Mouse (Mus musculus): ENCODE measurements around the gene Idh2.
A peak's percentile ranks its signal among the peaks of the same experiment; 100 is the strongest.

The Idh2 gene

GRCm38 (mm10) chr7:80123115-80123514, 7.9 kb upstream of the Idh2 start:
- DNase-seq (ENCODE audit: low spot score in 2 of 2): no peak

GRCm38 (mm10) chr7:80121083-80121482, 5.9 kb upstream of the Idh2 start:
- no peak for DNase-seq (ENCODE audit: low spot score in 2 of 2)

GRCm38 (mm10) chr7:80119198-80119597, 4.0 kb upstream of the Idh2 start:
- DNase-seq (ENCODE audit: low spot score in 2 of 2): no peak

GRCm38 (mm10) chr7:80116158-80116557, 966 bp upstream of the Idh2 start:
- DNase-seq (ENCODE audit: low spot score in 2 of 2): no peak

GRCm38 (mm10) chr7:80114451-80115223, 555 bp downstream of the Idh2 start:
- peak; percentile 67 to 70 for DNase-seq (ENCODE audit: low spot score in 2 of 2)

GRCm38 (mm10) chr7:80113989-80114388, 1.2 kb downstream of the Idh2 start:
- no peak for DNase-seq (ENCODE audit: low spot score in 2 of 2)

GRCm38 (mm10) chr7:80111066-80112045, 3.8 kb downstream of the Idh2 start:
- DNase-seq (ENCODE audit: low spot score in 2 of 2): no peak

- DNase-seq (ENCODE audit: low spot score in 2 of 2): no peak
Observed at GRCm38 (mm10) chr7:80106441-80106840, 8.8 kb downstream of the Idh2 start.

GRCm38 (mm10) chr7:80105637-80106390, 9.4 kb downstream of the Idh2 start:
- no peak for DNase-seq (ENCODE audit: low spot score in 2 of 2)

GRCm38 (mm10) chr7:80103335-80103734, 11.9 kb downstream of the Idh2 start:
- no peak for DNase-seq (ENCODE audit: low spot score in 2 of 2)

GRCm38 (mm10) chr7:80098389-80098976, 16.7 kb downstream of the Idh2 start:
- no peak for DNase-seq (ENCODE audit: low spot score in 2 of 2)

- no peak for DNase-seq (ENCODE audit: low spot score in 2 of 2)
Observed at GRCm38 (mm10) chr7:80095598-80096309, 19.4 kb downstream of the Idh2 start.

GRCm38 (mm10) chr7:80094481-80094880, 20.7 kb downstream of the Idh2 start:
- no peak for DNase-seq (ENCODE audit: low spot score in 2 of 2)

- peak; percentile 63 to 73 for DNase-seq (ENCODE audit: low spot score in 2 of 2)
Observed at GRCm38 (mm10) chr7:80092351-80093046, 22.7 kb downstream of the Idh2 start.

- no peak for DNase-seq (ENCODE audit: low spot score in 2 of 2)
Observed at GRCm38 (mm10) chr7:80091866-80092210, 23.4 kb downstream of the Idh2 start.

- DNase-seq (ENCODE audit: low spot score in 2 of 2): no peak
Observed at GRCm38 (mm10) chr7:80091004-80091865, 24.0 kb downstream of the Idh2 start.

GRCm38 (mm10) chr7:80090191-80091003, 24.8 kb downstream of the Idh2 start:
- no peak for DNase-seq (ENCODE audit: low spot score in 2 of 2)

- DNase-seq (ENCODE audit: low spot score in 2 of 2): no peak
Observed at GRCm38 (mm10) chr7:80088191-80088590, 27.0 kb downstream of the Idh2 start.
